Mouse (Mus musculus): Measurements from ENCODE around the gene Lamtor2. TPM values are rescaled to one million over a fixed set of nuclear protein-coding genes. Genes with fewer than 3 reads are reported as not detected.

The Lamtor2 gene
- polyA plus RNA-seq, 1 experiment from 2014 or later: 164 TPM

GRCm38 (mm10) chr3:88575540-88575939 lies 22.7 kb upstream of the Lamtor2 start, which contains the start of gene Ssr2:
Ssr2 (plus strand) TSS chr3:88575876.
- H3K27ac ChIP-seq: no peak within 1 kb of the TSS
- WGBS (ENCODE audit: missing documents): 90% methylated on average over 3 of the region's 3 CpGs
- H3K4me3 ChIP-seq (ENCODE audit: inconsistent target): no peak within 1 kb of the TSS
- H3K79me2 ChIP-seq (ENCODE audit: inconsistent target): peaks cover 9% of the 10 kb centered on the region
- H3K36me3 ChIP-seq (ENCODE audit: inconsistent target): no peaks in the 10 kb centered on the region

- Histone ChIP-seq H3K79me2 (ENCODE audit: inconsistent target) (no peaks in the 10 kb centered on the region), H3K27ac (no peak overlapping the region), H3K4me3 (ENCODE audit: inconsistent target) (no peak overlapping the region), H3K36me3 (ENCODE audit: inconsistent target) (peaks cover 4% of the 10 kb centered on the region; the same call in 1 of the 2 replicates)
- WGBS (ENCODE audit: missing documents): 75% methylated on average over 2 of the region's 2 CpGs
Observed at GRCm38 (mm10) chr3:88573810-88574209, 20.9 kb upstream of the Lamtor2 start.

GRCm38 (mm10) chr3:88572835-88573234 lies 20.0 kb upstream of the Lamtor2 start:
- Histone ChIP-seq H3K79me2 (ENCODE audit: inconsistent target) (no peaks in the 10 kb centered on the region), H3K36me3 (ENCODE audit: inconsistent target) (peaks cover 14% of the 10 kb centered on the region; the same call in 1 of the 2 replicates), H3K27ac (no peak overlapping the region), H3K4me3 (ENCODE audit: inconsistent target) (no peak overlapping the region)
- 89% methylated on average over 2 of the region's 2 CpGs for WGBS (ENCODE audit: missing documents)

GRCm38 (mm10) chr3:88571856-88572255 lies 19.0 kb upstream of the Lamtor2 start:
- peaks cover 23% of the 10 kb centered on the region; the same call in 1 of the 2 replicates for H3K36me3 ChIP-seq (ENCODE audit: inconsistent target)

GRCm38 (mm10) chr3:88570341-88570740 lies 17.5 kb upstream of the Lamtor2 start:
- no peak overlapping the region for H3K27ac ChIP-seq
- no peaks in the 10 kb centered on the region for H3K79me2 ChIP-seq (ENCODE audit: inconsistent target)
- no peak overlapping the region for H3K4me3 ChIP-seq (ENCODE audit: inconsistent target)
- peaks cover 37% of the 10 kb centered on the region for H3K36me3 ChIP-seq (ENCODE audit: inconsistent target)
- WGBS (ENCODE audit: missing documents): 96% methylated on average over 10 of the region's 10 CpGs

More at GRCm38 (mm10) chr3:88571856-88572255, 19.0 kb upstream of the Lamtor2 start:
- Histone ChIP-seq H3K79me2 (ENCODE audit: inconsistent target) (no peaks in the 10 kb centered on the region), H3K27ac (no peak overlapping the region), H3K4me3 (ENCODE audit: inconsistent target) (no peak overlapping the region)
- 82% methylated on average over 1 of the region's 1 CpGs for WGBS (ENCODE audit: missing documents)

GRCm38 (mm10) chr3:88569694-88570093 lies 16.8 kb upstream of the Lamtor2 start:
- Histone ChIP-seq H3K27ac (no peak overlapping the region), H3K79me2 (ENCODE audit: inconsistent target) (no peaks in the 10 kb centered on the region), H3K4me3 (ENCODE audit: inconsistent target) (no peak overlapping the region), H3K36me3 (ENCODE audit: inconsistent target) (peaks cover 44% of the 10 kb centered on the region)
- 81% methylated on average over 5 of the region's 5 CpGs for WGBS (ENCODE audit: missing documents)

- WGBS (ENCODE audit: missing documents): 73% methylated on average over 2 of the region's 2 CpGs
- no peaks in the 10 kb centered on the region for H3K79me2 ChIP-seq (ENCODE audit: inconsistent target)
- peaks cover 50% of the 10 kb centered on the region for H3K36me3 ChIP-seq (ENCODE audit: inconsistent target)
- no peak overlapping the region for H3K4me3 ChIP-seq (ENCODE audit: inconsistent target)
- no peak overlapping the region for H3K27ac ChIP-seq
Observed at GRCm38 (mm10) chr3:88569093-88569492, 16.2 kb upstream of the Lamtor2 start.

GRCm38 (mm10) chr3:88568615-88569014 lies 15.7 kb upstream of the Lamtor2 start:
- 97% methylated on average over 2 of the region's 2 CpGs for WGBS (ENCODE audit: missing documents)
- no peak overlapping the region for H3K27ac ChIP-seq

GRCm38 (mm10) chr3:88567892-88568291 lies 15.0 kb upstream of the Lamtor2 start:
- H3K36me3 ChIP-seq (ENCODE audit: inconsistent target): peaks cover 60% of the 10 kb centered on the region
- WGBS (ENCODE audit: missing documents): 64% methylated on average over 5 of the region's 6 CpGs
- no peaks in the 10 kb centered on the region for H3K79me2 ChIP-seq (ENCODE audit: inconsistent target)
- no peak overlapping the region for H3K27ac ChIP-seq
- no peak overlapping the region for H3K4me3 ChIP-seq (ENCODE audit: inconsistent target)

More at GRCm38 (mm10) chr3:88568615-88569014, 15.7 kb upstream of the Lamtor2 start:
- Histone ChIP-seq H3K4me3 (ENCODE audit: inconsistent target) (no peak overlapping the region), H3K36me3 (ENCODE audit: inconsistent target) (peaks cover 54% of the 10 kb centered on the region), H3K79me2 (ENCODE audit: inconsistent target) (no peaks in the 10 kb centered on the region)

- no peak overlapping the region for H3K4me3 ChIP-seq (ENCODE audit: inconsistent target)
- peaks cover 60% of the 10 kb centered on the region for H3K36me3 ChIP-seq (ENCODE audit: inconsistent target)
- no peaks in the 10 kb centered on the region for H3K79me2 ChIP-seq (ENCODE audit: inconsistent target)
- 95% methylated on average over 4 of the region's 4 CpGs for WGBS (ENCODE audit: missing documents)
- H3K27ac ChIP-seq: no peak overlapping the region
Observed at GRCm38 (mm10) chr3:88566536-88567061, 13.7 kb upstream of the Lamtor2 start.

GRCm38 (mm10) chr3:88566116-88566515 lies 13.2 kb upstream of the Lamtor2 start:
- Histone ChIP-seq H3K27ac (no peak overlapping the region), H3K79me2 (ENCODE audit: inconsistent target) (no peaks in the 10 kb centered on the region), H3K36me3 (ENCODE audit: inconsistent target) (peaks cover 60% of the 10 kb centered on the region), H3K4me3 (ENCODE audit: inconsistent target) (no peak overlapping the region)
- 100% methylated on average over 3 of the region's 3 CpGs for WGBS (ENCODE audit: missing documents)

- Histone ChIP-seq H3K4me3 (ENCODE audit: inconsistent target) (no peak overlapping the region), H3K36me3 (ENCODE audit: inconsistent target) (peaks cover 76% of the 10 kb centered on the region), H3K79me2 (ENCODE audit: inconsistent target) (no peaks in the 10 kb centered on the region), H3K27ac (no peak overlapping the region)
- WGBS (ENCODE audit: missing documents): 92% methylated on average over 7 of the region's 7 CpGs
Observed at GRCm38 (mm10) chr3:88563966-88564365, 11.1 kb upstream of the Lamtor2 start.

GRCm38 (mm10) chr3:88563442-88563841 lies 10.6 kb upstream of the Lamtor2 start:
- WGBS (ENCODE audit: missing documents): 89% methylated on average over 4 of the region's 4 CpGs
- peaks cover 74% of the 10 kb centered on the region for H3K36me3 ChIP-seq (ENCODE audit: inconsistent target)
- no peaks in the 10 kb centered on the region for H3K79me2 ChIP-seq (ENCODE audit: inconsistent target)
- H3K27ac ChIP-seq: no peak overlapping the region
- no peak overlapping the region for H3K4me3 ChIP-seq (ENCODE audit: inconsistent target)

GRCm38 (mm10) chr3:88561989-88562388 lies 9.1 kb upstream of the Lamtor2 start:
- WGBS (ENCODE audit: missing documents): 85% methylated on average over 4 of the region's 4 CpGs
- H3K27ac ChIP-seq: no peak overlapping the region
- H3K4me3 ChIP-seq (ENCODE audit: inconsistent target): no peak overlapping the region
- H3K79me2 ChIP-seq (ENCODE audit: inconsistent target): no peaks in the 10 kb centered on the region
- peaks cover 62% of the 10 kb centered on the region for H3K36me3 ChIP-seq (ENCODE audit: inconsistent target)

GRCm38 (mm10) chr3:88559596-88559995 lies 6.7 kb upstream of the Lamtor2 start:
- Histone ChIP-seq H3K27ac (no peak overlapping the region), H3K79me2 (ENCODE audit: inconsistent target) (peaks cover 11% of the 10 kb centered on the region; the same call in 1 of the 2 replicates), H3K36me3 (ENCODE audit: inconsistent target) (peaks cover 40% of the 10 kb centered on the region), H3K4me3 (ENCODE audit: inconsistent target) (no peak overlapping the region)
- 96% methylated on average over 9 of the region's 9 CpGs for WGBS (ENCODE audit: missing documents)

GRCm38 (mm10) chr3:88556616-88557015 lies 3.7 kb upstream of the Lamtor2 start:
- WGBS (ENCODE audit: missing documents): 92% methylated on average over 8 of the region's 8 CpGs
- Histone ChIP-seq H3K4me3 (ENCODE audit: inconsistent target) (no peak overlapping the region), H3K27ac (no peak overlapping the region), H3K36me3 (ENCODE audit: inconsistent target) (peaks cover 25% of the 10 kb centered on the region), H3K79me2 (ENCODE audit: inconsistent target) (peaks cover 17% of the 10 kb centered on the region)

Measured in macrophage (primary cell).